Mouse (Mus musculus) neural tube, embryonic 13.5 days (tissue): ENCODE data around the gene Pde4d. TPM values are rescaled to one million over a fixed set of nuclear protein-coding genes. Genes with fewer than 3 reads are reported as not detected.
A peak's percentile ranks its signal among the peaks of the same experiment; 100 is the strongest.

ENCODE experiments used
- ATAC-seq: fragments of 200-750 bp; cut with Nextera tagmentation; 2 replicates; pipeline ENCODE4 v1.8.0; 2017; ENCODE audit warnings: low read depth, mild to moderate bottlenecking, moderate TSS enrichment, moderate library complexity
- H3K27ac ChIP-seq: fragments of 300-500 bp; sonication (generic); replicated peaks from 2 replicates; pipeline ENCODE4 v1.5.1; 2015; ENCODE audit warnings: moderate library complexity, mild to moderate bottlenecking, inconsistent platforms
- H3K27me3 ChIP-seq: fragments of 300-500 bp; sonication (generic); 2 replicates; pipeline ENCODE4 v1.6.1; 2015; ENCODE audit warnings: mild to moderate bottlenecking, inconsistent platforms
- H3K36me3 ChIP-seq: fragments of 300-500 bp; sonication (generic); 2 replicates; pipeline ENCODE4 v1.6.1; 2015; ENCODE audit warnings: mild to moderate bottlenecking, inconsistent platforms
- H3K4me1 ChIP-seq: fragments of 300-500 bp; sonication (generic); replicated peaks from 2 replicates; pipeline ENCODE4 v1.6.1; 2015; ENCODE audit warnings: inconsistent platforms
- H3K4me2 ChIP-seq: fragments of 300-500 bp; sonication (generic); 2 replicates; pipeline ENCODE4 v1.6.1; 2015; ENCODE audit warnings: inconsistent platforms, mild to moderate bottlenecking, moderate library complexity
- H3K4me3 ChIP-seq: fragments of 300-500 bp; sonication (generic); 2 replicates; pipeline ENCODE4 v1.5.1; 2015; ENCODE audit warnings: mild to moderate bottlenecking, inconsistent platforms
- H3K9ac ChIP-seq: fragments of 300-500 bp; sonication (generic); 2 replicates; pipeline ENCODE4 v1.6.1; 2015; ENCODE audit warnings: moderate library complexity, mild to moderate bottlenecking, inconsistent platforms
- H3K9me3 ChIP-seq: fragments of 300-500 bp; sonication (generic); 2 replicates; pipeline ENCODE4 v1.6.1; 2016; ENCODE audit warnings: inconsistent platforms
- WGBS: fragments of 180-500 bp; shearing (Covaris S2); methylation state at CpG from one replicate; pipeline ENCODE4 v1.1.7; 2015; 5-methylcytosine and 5-hydroxymethylcytosine counted together
- polyA plus RNA-seq: library from polyadenylated mRNA; unstranded; fragments of >200 nt; fragmentation: Nextera tagmentation; extraction: Ambion mirVana; gene quantifications from 2 replicates; pipeline ENCODE4 v1.2.1, GENCODE M21; 2015

Gene Pde4d
- polyA plus RNA-seq, 1 experiment from 2014 or later: 15.5 TPM

GRCm38 (mm10) chr13:109722237-109723119 is 1272.7 kb downstream of the Pde4d start:
- no peak overlapping the region for H3K4me2 ChIP-seq
- no peaks in the 10 kb centered on the region for H3K9me3 ChIP-seq
- 90% methylated on average over 6 of the region's 6 CpGs for WGBS
- no peak for ATAC-seq
- H3K27me3 ChIP-seq: no peaks in the 10 kb centered on the region
- H3K4me1 ChIP-seq: peaks cover 20% of the 10 kb centered on the region
- H3K9ac ChIP-seq: no peak overlapping the region
- no peak overlapping the region for H3K27ac ChIP-seq
- H3K36me3 ChIP-seq: no peaks in the 10 kb centered on the region
- H3K4me3 ChIP-seq: no peak overlapping the region

- no peaks in the 10 kb centered on the region for H3K9me3 ChIP-seq
- H3K27me3 ChIP-seq: no peaks in the 10 kb centered on the region
- no peaks in the 10 kb centered on the region for H3K36me3 ChIP-seq
- WGBS: 80% methylated on average over 5 of the region's 5 CpGs
- ATAC-seq: no peak
- no peak overlapping the region for H3K4me2 ChIP-seq
- H3K9ac ChIP-seq: no peak overlapping the region
- no peak overlapping the region for H3K4me3 ChIP-seq
- no peak overlapping the region for H3K27ac ChIP-seq
- peaks cover 13% of the 10 kb centered on the region for H3K4me1 ChIP-seq
Measured at GRCm38 (mm10) chr13:109727346-109727745, 1277.6 kb downstream of the Pde4d start.

- Histone ChIP-seq H3K27ac (no peak overlapping the region), H3K4me2 (no peak overlapping the region), H3K9me3 (no peaks in the 10 kb centered on the region), H3K4me3 (no peak overlapping the region), H3K27me3 (no peaks in the 10 kb centered on the region), H3K36me3 (no peaks in the 10 kb centered on the region), H3K4me1 (peaks cover 18% of the 10 kb centered on the region), H3K9ac (no peak overlapping the region)
- 87% methylated on average over 4 of the region's 4 CpGs for WGBS
- no peak for ATAC-seq
Measured at GRCm38 (mm10) chr13:109729612-109730011, 1279.9 kb downstream of the Pde4d start.

GRCm38 (mm10) chr13:109732655-109733376 is 1283.1 kb downstream of the Pde4d start:
- Histone ChIP-seq H3K27ac (no peak overlapping the region), H3K4me3 (no peak overlapping the region), H3K36me3 (no peaks in the 10 kb centered on the region), H3K9ac (no peak overlapping the region), H3K27me3 (no peaks in the 10 kb centered on the region), H3K4me1 (0 out of 2 replicates have a peak, but pooled peaks cover 4% of the 10 kb centered on the region), H3K9me3 (no peaks in the 10 kb centered on the region), H3K4me2 (no peak overlapping the region)
- WGBS: 88% methylated on average over 5 of the region's 5 CpGs
- ATAC-seq: no peak

- Histone ChIP-seq H3K9ac (no peak overlapping the region), H3K9me3 (no peaks in the 10 kb centered on the region), H3K36me3 (no peaks in the 10 kb centered on the region), H3K4me2 (no peak overlapping the region), H3K27me3 (no peaks in the 10 kb centered on the region), H3K4me1 (0 out of 2 replicates have a peak, but pooled peaks cover 4% of the 10 kb centered on the region), H3K4me3 (no peak overlapping the region), H3K27ac (no peak overlapping the region)
- 0 out of 2 replicates have a peak, but pooled peaks have one; percentile 21 for ATAC-seq
- WGBS: 44% methylated on average over 8 of the region's 8 CpGs
Measured at GRCm38 (mm10) chr13:109736290-109737078, 1286.7 kb downstream of the Pde4d start.

GRCm38 (mm10) chr13:109746492-109746891 is 1296.7 kb downstream of the Pde4d start:
- no peak overlapping the region for H3K4me2 ChIP-seq
- ATAC-seq: no peak
- no peak overlapping the region for H3K4me3 ChIP-seq
- H3K36me3 ChIP-seq: no peaks in the 10 kb centered on the region
- peaks cover 10% of the 10 kb centered on the region for H3K4me1 ChIP-seq
- no peak overlapping the region for H3K27ac ChIP-seq
- H3K9me3 ChIP-seq: no peaks in the 10 kb centered on the region
- H3K27me3 ChIP-seq: no peaks in the 10 kb centered on the region
- no peak overlapping the region for H3K9ac ChIP-seq

- Histone ChIP-seq H3K27ac (peak overlapping the region; percentile 33; the same call in 1 of the 2 replicates), H3K9ac (no peak overlapping the region), H3K9me3 (no peaks in the 10 kb centered on the region), H3K4me1 (peaks cover 16% of the 10 kb centered on the region), H3K36me3 (no peaks in the 10 kb centered on the region), H3K4me2 (no peak overlapping the region), H3K27me3 (no peaks in the 10 kb centered on the region), H3K4me3 (no peak overlapping the region)
- 16% methylated on average over 8 of the region's 8 CpGs for WGBS
- ATAC-seq: no peak
Measured at GRCm38 (mm10) chr13:109752236-109752863, 1302.6 kb downstream of the Pde4d start.

GRCm38 (mm10) chr13:109756854-109757253 is 1307.1 kb downstream of the Pde4d start:
- no peak for ATAC-seq
- no peak overlapping the region for H3K9ac ChIP-seq
- 81% methylated on average over 5 of the region's 5 CpGs for WGBS
- H3K4me3 ChIP-seq: no peak overlapping the region
- no peaks in the 10 kb centered on the region for H3K36me3 ChIP-seq
- no peaks in the 10 kb centered on the region for H3K27me3 ChIP-seq
- H3K27ac ChIP-seq: no peak overlapping the region
- H3K4me2 ChIP-seq: no peak overlapping the region
- H3K4me1 ChIP-seq: peaks cover 7% of the 10 kb centered on the region
- no peaks in the 10 kb centered on the region for H3K9me3 ChIP-seq

- Histone ChIP-seq H3K27me3 (no peaks in the 10 kb centered on the region), H3K9me3 (no peaks in the 10 kb centered on the region), H3K4me2 (no peak overlapping the region), H3K9ac (no peak overlapping the region), H3K36me3 (no peaks in the 10 kb centered on the region), H3K4me3 (no peak overlapping the region), H3K4me1 (no peaks in the 10 kb centered on the region), H3K27ac (no peak overlapping the region)
- no peak for ATAC-seq
- 41% methylated on average over 5 of the region's 5 CpGs for WGBS
Measured at GRCm38 (mm10) chr13:109759201-109759600, 1309.5 kb downstream of the Pde4d start.

GRCm38 (mm10) chr13:109761081-109761480 is 1311.3 kb downstream of the Pde4d start:
- no peaks in the 10 kb centered on the region for H3K27me3 ChIP-seq
- H3K36me3 ChIP-seq: no peaks in the 10 kb centered on the region
- H3K9ac ChIP-seq: no peak overlapping the region
- H3K9me3 ChIP-seq: no peaks in the 10 kb centered on the region
- no peaks in the 10 kb centered on the region for H3K4me1 ChIP-seq
- no peak overlapping the region for H3K4me2 ChIP-seq
- H3K27ac ChIP-seq: no peak overlapping the region
- whole genome bisulfite sequencing: 56% methylated on average over 13 of the region's 13 CpGs
- H3K4me3 ChIP-seq: no peak overlapping the region
- no peak for ATAC-seq

- Histone ChIP-seq H3K9me3 (no peaks in the 10 kb centered on the region), H3K27ac (0 out of 2 replicates have a peak overlapping the region, but pooled peaks have one; percentile 23), H3K9ac (no peak overlapping the region), H3K4me2 (no peak overlapping the region), H3K36me3 (no peaks in the 10 kb centered on the region), H3K4me1 (peaks cover 23% of the 10 kb centered on the region), H3K4me3 (no peak overlapping the region), H3K27me3 (no peaks in the 10 kb centered on the region)
- ATAC-seq: peak; percentile 33; the same call in 1 of the 2 replicates
- 54% methylated on average over 7 of the region's 7 CpGs for WGBS
Measured at GRCm38 (mm10) chr13:109774791-109775190, 1325.0 kb downstream of the Pde4d start.
